Mouse (Mus musculus): ENCODE data around the gene Ppp1r12c. TPM values are rescaled to one million over a fixed set of nuclear protein-coding genes. Genes with fewer than 3 reads are reported as not detected.

Ppp1r12c gene
- polyA plus RNA-seq, 2 experiments = 15.6 to 22.2 TPM

- Histone ChIP-seq H3K27me3 (ENCODE audit: control insufficient read depth, insufficient read depth, low read length) (no peaks in the 10 kb centered on the region), H3K4me3 (ENCODE audit: insufficient read depth in 1 of 2, low read depth in 2 of 2, low read length in 2 of 2) (no peak overlapping the region), H3K27ac (peak overlapping the region; percentile 53), H3K9me3 (ENCODE audit: control insufficient read depth, low read length) (no peaks in the 10 kb centered on the region), H3K36me3 (replicated peaks; ENCODE audit: control insufficient read depth, insufficient read depth, low read depth) (no peaks in the 10 kb centered on the region), H3K4me1 (replicated peaks; ENCODE audit: control insufficient read depth in 2 of 2, insufficient read depth in 2 of 2, low read length in 1 of 2) (peaks cover 19 to 30% of the 10 kb centered on the region in 2 experiments), H3K9ac (replicated peaks) (no peak overlapping the region), H3K4me2 (ENCODE audit: low read depth) (peak overlapping the region; percentile 28; the same call in 1 of the 2 replicates)
- ATAC-seq (ENCODE audit: insufficient read depth) (no peak), DNase-seq (ENCODE audit: low read depth in 3 of 3, low spot score in 3 of 3) (no peak)
- no peak for TF ChIP-seq EP300 (IDR thresholded peaks at IDR 0.05; ENCODE audit: low read depth)
- TF ChIP-seq CTCF (IDR thresholded peaks at IDR 0.05; ENCODE audit: low read depth) = no peak
- WGBS (ENCODE audit: insufficient replicate concordance) = 13% methylated on average over 11 of the region's 11 CpGs
Observed at GRCm38 (mm10) chr7:4504646-4505435, 3.4 kb upstream of the Ppp1r12c start.

DNA sequence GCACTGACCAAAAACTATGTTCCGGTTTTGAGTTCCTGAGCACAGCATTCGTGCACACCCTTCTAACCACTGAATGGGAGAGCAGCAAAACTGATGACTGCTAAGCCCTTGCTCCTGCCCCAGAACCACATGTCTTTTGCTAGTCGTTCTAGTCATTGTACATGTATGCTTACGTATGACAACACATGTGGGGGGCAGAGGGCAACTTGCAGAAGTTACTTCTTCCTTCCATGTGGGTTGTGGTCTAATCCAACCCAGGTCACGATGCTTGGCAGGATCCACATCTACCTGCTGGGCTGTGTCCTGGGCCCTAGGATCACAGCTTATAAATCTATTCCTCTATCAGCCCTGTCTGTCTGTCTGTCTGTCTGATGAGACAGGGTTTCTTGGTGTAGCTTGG lies 2.4 kb upstream of the Ppp1r12c start:
- H3K9ac ChIP-seq (replicated peaks) = no peak overlapping the region
- H3K4me3 ChIP-seq (ENCODE audit: insufficient read depth in 1 of 2, low read depth in 2 of 2, low read length in 2 of 2) = no peak overlapping the region
- H3K36me3 ChIP-seq (replicated peaks; ENCODE audit: control insufficient read depth, insufficient read depth, low read depth) = no peaks in the 10 kb centered on the region
- WGBS (ENCODE audit: insufficient replicate concordance) = 45% methylated on average over 5 of the region's 5 CpGs
- peak overlapping the region; percentile 53 for H3K27ac ChIP-seq
- H3K9me3 ChIP-seq (ENCODE audit: control insufficient read depth, low read length) = no peaks in the 10 kb centered on the region
- TF ChIP-seq CTCF (IDR thresholded peaks at IDR 0.05; ENCODE audit: low read depth) = no peak
- TF ChIP-seq EP300 (IDR thresholded peaks at IDR 0.05; ENCODE audit: low read depth) = no peak
- H3K4me1 ChIP-seq (replicated peaks; ENCODE audit: control insufficient read depth in 2 of 2, insufficient read depth in 2 of 2, low read length in 1 of 2) = peaks cover 23 to 38% of the 10 kb centered on the region in 2 experiments
- H3K4me2 ChIP-seq (ENCODE audit: low read depth) = no peak overlapping the region
- DNase-seq (ENCODE audit: low read depth in 3 of 3, low spot score in 3 of 3) = no peak
- no peak for ATAC-seq (ENCODE audit: insufficient read depth)
- no peaks in the 10 kb centered on the region for H3K27me3 ChIP-seq (ENCODE audit: control insufficient read depth, insufficient read depth, low read length)

GRCm38 (mm10) chr7:4503100-4503499 lies 1.6 kb upstream of the Ppp1r12c start:
- H3K4me2 ChIP-seq (ENCODE audit: low read depth) = peak overlapping the region; percentile 88
- no peak overlapping the region for H3K9ac ChIP-seq (replicated peaks)
- DNase-seq (ENCODE audit: low read depth in 3 of 3, low spot score in 3 of 3) = no peak
- 67% methylated on average over 4 of the region's 4 CpGs for WGBS (ENCODE audit: insufficient replicate concordance)
- peak overlapping the region; percentile 86 for H3K27ac ChIP-seq
- no peak for TF ChIP-seq CTCF (IDR thresholded peaks at IDR 0.05; ENCODE audit: low read depth)
- H3K36me3 ChIP-seq (replicated peaks; ENCODE audit: control insufficient read depth, insufficient read depth, low read depth) = no peaks in the 10 kb centered on the region; the same call in 1 of the 2 replicates
- no peaks in the 10 kb centered on the region for H3K27me3 ChIP-seq (ENCODE audit: control insufficient read depth, insufficient read depth, low read length)
- peaks cover 23 to 40% of the 10 kb centered on the region in 2 experiments for H3K4me1 ChIP-seq (replicated peaks; ENCODE audit: control insufficient read depth in 2 of 2, insufficient read depth in 2 of 2, low read length in 1 of 2)
- ATAC-seq (ENCODE audit: insufficient read depth) = no peak
- no peaks in the 10 kb centered on the region for H3K9me3 ChIP-seq (ENCODE audit: control insufficient read depth, low read length)
- no peak overlapping the region for H3K4me3 ChIP-seq (ENCODE audit: insufficient read depth in 1 of 2, low read depth in 2 of 2, low read length in 2 of 2)

- WGBS (ENCODE audit: insufficient replicate concordance) = 5% methylated on average over 14 of the region's 14 CpGs
- H3K4me2 ChIP-seq (ENCODE audit: low read depth) = peak overlapping the region; percentile 88
- ATAC-seq (ENCODE audit: insufficient read depth) (0 out of 2 replicates have a peak, but pooled peaks have one; percentile 6), DNase-seq (ENCODE audit: low read depth in 3 of 3, low spot score in 3 of 3) (peak; percentile 57 to 79 (median 70))
- TF ChIP-seq EP300 (IDR thresholded peaks at IDR 0.05; ENCODE audit: low read depth) (no peak), CTCF (IDR thresholded peaks at IDR 0.05; ENCODE audit: low read depth) (no peak)
- peak overlapping the region; percentile 86 for H3K27ac ChIP-seq
- no peaks in the 10 kb centered on the region for H3K27me3 ChIP-seq (ENCODE audit: control insufficient read depth, insufficient read depth, low read length)
- H3K9me3 ChIP-seq (ENCODE audit: control insufficient read depth, low read length) = no peaks in the 10 kb centered on the region
- no peaks in the 10 kb centered on the region; the same call in 1 of the 2 replicates for H3K36me3 ChIP-seq (replicated peaks; ENCODE audit: control insufficient read depth, insufficient read depth, low read depth)
- peaks cover 23 to 40% of the 10 kb centered on the region in 2 experiments for H3K4me1 ChIP-seq (replicated peaks; ENCODE audit: control insufficient read depth in 2 of 2, insufficient read depth in 2 of 2, low read length in 1 of 2)
- peak overlapping the region; percentile 93 for H3K9ac ChIP-seq (replicated peaks)
- H3K4me3 ChIP-seq (ENCODE audit: insufficient read depth in 1 of 2, low read depth in 2 of 2, low read length in 2 of 2) = peak overlapping the region; percentile 86 to 90
Observed at GRCm38 (mm10) chr7:4502421-4503090, 1.1 kb upstream of the Ppp1r12c start.

DNA sequence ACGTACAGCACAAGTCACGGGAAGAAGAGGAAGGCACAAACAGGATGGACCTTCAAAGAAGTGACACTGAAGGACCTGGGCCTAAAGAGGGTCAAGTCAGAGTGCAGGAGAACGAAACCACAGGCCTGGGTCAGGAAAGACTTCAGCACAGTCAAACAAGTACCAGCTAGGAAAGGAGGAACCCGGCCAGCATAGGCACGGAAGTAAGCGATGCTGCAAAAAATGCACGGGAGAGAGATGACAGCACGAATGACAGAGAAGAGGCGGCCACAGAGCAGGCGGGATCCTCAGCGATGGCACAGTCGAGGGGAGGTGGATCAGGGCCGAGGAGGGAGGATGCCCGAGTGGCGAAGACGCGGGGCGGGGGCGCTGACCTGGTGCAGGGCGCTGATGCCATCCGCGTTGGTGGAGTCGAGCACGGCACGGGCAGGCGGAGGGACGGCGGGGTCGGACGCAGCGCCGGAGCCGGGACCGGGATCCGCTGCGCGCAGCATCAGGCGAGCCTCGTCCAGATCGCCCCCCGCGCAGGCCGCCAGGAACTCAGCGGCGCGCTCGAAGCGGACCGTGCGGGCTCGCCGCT lies 498 bp downstream of the Ppp1r12c start:
- peak; percentile 63 for ATAC-seq (ENCODE audit: insufficient read depth)
- TF ChIP-seq CTCF (IDR thresholded peaks at IDR 0.05; ENCODE audit: low read depth) (no peak), EP300 (IDR thresholded peaks at IDR 0.05; ENCODE audit: low read depth) (no peak)
- peak overlapping the region; percentile 88 for H3K4me2 ChIP-seq (ENCODE audit: low read depth)
- H3K27me3 ChIP-seq (ENCODE audit: control insufficient read depth, insufficient read depth, low read length) = no peaks in the 10 kb centered on the region
- no peak for DNase-seq (ENCODE audit: low read depth in 3 of 3, low spot score in 3 of 3)
- peak overlapping the region; percentile 80 to 86 for H3K4me3 ChIP-seq (ENCODE audit: insufficient read depth in 1 of 2, low read depth in 2 of 2, low read length in 2 of 2)
- no peaks in the 10 kb centered on the region for H3K9me3 ChIP-seq (ENCODE audit: control insufficient read depth, low read length)
- peak overlapping the region; percentile 93 for H3K9ac ChIP-seq (replicated peaks)
- peaks cover 23 to 36% of the 10 kb centered on the region in 2 experiments for H3K4me1 ChIP-seq (replicated peaks; ENCODE audit: control insufficient read depth in 2 of 2, insufficient read depth in 2 of 2, low read length in 1 of 2)
- H3K27ac ChIP-seq = peak overlapping the region; percentile 86
- under 1% methylated on average over 45 of the region's 52 CpGs for WGBS (ENCODE audit: insufficient replicate concordance)
- H3K36me3 ChIP-seq (replicated peaks; ENCODE audit: control insufficient read depth, insufficient read depth, low read depth) = peaks cover 8% of the 10 kb centered on the region
